Mouse (Mus musculus) lung, adult 18-20 months (tissue): ENCODE measurements around the gene Mrps35.

Experiments used
- DNase-seq, 2 experiments: peaks; one replicate each; pipeline ENCODE4 v3.0.0; 2022; ENCODE audit warnings: mixed read lengths in 2 of 2

Gene Mrps35

DNA sequence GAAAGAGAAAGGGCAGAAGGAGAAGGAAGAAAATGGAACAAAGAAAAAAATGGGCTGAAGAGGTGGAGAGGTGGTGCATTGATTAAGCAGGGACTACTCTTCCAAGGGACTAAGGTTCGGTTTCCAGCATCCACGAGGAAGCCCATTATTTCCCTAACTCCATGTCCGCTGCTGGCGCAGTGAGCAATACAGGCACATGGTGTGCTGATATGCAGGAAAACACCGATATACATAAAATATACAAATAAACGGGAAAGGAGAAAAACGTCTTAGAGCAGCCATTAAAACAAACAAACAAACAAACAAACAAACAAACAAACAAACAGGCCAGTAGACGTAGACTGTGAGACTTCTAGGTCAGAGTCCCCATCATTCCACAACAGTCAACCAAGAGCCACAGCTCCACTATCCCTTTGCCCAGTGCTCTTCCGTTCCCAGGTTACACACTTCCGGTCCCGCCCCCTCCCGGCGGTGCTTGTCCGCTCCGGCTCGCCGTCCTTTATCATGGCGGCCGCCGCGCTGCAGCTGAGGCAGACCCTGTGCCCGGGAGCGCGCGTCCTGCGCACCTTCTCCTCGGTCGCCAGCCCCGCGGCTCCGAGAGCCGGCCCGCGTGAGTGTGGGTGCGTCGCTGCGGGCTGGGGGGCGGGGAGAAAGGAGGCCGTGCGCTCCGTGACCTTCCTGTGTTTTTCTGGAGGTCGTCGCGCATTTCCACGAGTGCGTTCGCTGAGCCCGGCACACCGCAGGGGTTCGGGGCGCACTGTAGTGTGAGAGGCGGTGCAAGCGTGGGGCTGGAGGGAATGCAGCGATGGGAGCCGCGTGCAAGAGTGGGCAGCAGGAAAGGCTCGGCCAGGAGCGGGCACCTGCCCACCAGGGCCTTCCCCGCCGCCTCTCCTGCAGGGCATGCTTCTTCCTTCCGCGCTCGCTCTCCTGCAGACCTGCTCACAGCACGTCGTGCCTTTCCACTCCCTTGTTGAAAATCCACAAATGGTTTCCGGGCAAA, at the start of gene Mrps35:
Gene Mrps35 (plus strand): TSS at position 474 of the 1,000 bp plus-strand sequence.
- peak; percentile 87 to 91 for DNase-seq

- peak; percentile 44 to 60 for DNase-seq
Observed at GRCm38 (mm10) chr6:146994236-146994635, 48.3 kb upstream of the Mrps35 start.

- no peak for DNase-seq
Observed at GRCm38 (mm10) chr6:146995391-146995790, 47.2 kb upstream of the Mrps35 start.

GRCm38 (mm10) chr6:146995878-146996277, 46.7 kb upstream of the Mrps35 start:
- DNase-seq = no peak

- no peak for DNase-seq
Observed at GRCm38 (mm10) chr6:146997006-146997405, 45.6 kb upstream of the Mrps35 start.

DNA sequence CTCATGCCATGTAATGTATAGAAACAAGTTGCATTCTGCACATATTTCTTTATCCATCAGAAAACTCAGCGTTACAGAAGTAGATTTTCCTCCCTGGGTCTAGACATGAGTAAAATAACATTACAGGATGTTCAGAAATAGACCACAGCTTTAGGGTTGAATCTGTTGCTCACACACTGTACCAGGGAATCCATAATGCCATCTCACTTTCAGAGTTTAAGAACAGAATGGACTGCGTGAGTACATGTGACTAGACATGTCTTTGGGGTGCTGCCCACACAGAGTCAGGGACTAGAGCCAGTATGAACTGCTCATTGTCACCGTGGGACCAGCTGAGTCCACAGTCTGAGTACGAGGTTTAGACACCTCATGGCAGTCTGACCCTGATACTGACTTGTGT, 43.9 kb upstream of the Mrps35 start:
- no peak for DNase-seq

DNA sequence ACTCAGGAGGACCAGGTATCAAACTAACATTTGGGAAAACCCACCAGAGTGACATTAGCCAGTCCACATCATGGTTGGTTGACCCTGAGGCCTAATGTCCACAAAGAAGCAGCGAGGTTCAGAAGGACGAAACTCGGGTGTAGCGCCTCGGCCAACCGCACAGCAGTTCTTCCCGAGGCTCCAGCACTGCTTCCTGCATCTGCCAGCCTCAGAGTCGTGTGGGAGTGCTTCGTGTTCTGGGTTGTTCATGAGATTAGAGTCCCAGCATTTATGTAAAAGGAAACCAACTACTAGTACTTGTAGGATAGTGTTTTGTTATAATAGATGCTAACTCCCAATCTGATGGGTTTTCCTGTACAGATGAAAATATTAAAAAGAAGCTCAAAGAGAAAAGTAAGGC, 43.3 kb upstream of the Mrps35 start:
- DNase-seq = no peak

DNA sequence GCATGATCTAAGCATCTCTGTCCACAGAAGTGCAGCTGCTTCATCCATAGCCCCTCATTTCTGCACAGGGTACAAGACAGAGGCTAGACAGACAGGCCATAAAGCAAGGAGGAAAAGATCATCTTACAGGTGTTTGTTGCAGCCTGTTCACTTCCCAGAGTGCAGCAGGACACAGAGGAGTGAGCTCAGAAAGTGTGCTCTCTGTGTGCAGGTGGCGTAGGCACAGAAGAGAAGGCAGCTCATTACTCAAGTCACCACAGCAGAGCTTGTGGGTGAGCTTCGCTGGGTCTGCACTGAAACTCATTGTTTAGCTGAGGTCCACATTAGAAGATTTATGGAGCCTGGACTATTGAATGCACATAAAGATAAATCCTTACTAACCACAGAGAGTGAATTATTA, 42.8 kb upstream of the Mrps35 start:
- DNase-seq = no peak

GRCm38 (mm10) chr6:147008148-147008547, 34.4 kb upstream of the Mrps35 start:
- peak; percentile 26 to 32 for DNase-seq

DNA sequence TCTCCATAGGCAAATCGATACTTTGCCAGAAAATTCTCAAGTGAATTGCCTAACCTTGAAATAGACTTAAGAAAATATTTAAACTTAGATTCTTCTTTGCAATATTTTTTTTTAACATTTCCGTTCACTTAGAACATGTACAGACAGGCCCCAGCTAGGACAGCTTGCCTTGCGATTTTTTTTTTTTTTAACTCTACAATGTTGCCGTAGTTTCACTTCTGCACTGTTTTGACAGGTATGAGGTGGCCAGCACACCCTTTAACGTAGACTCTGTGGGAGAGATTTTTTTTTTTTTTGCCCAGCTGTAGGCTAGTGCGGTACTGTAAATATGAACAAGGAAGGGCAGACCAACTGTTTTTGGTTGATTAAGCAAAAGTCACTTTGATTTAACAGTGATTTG, 32.2 kb upstream of the Mrps35 start:
- no peak for DNase-seq

GRCm38 (mm10) chr6:147010811-147011520, 31.6 kb upstream of the Mrps35 start:
- peak in 1 of 2 experiments; percentile 26 for DNase-seq

DNA sequence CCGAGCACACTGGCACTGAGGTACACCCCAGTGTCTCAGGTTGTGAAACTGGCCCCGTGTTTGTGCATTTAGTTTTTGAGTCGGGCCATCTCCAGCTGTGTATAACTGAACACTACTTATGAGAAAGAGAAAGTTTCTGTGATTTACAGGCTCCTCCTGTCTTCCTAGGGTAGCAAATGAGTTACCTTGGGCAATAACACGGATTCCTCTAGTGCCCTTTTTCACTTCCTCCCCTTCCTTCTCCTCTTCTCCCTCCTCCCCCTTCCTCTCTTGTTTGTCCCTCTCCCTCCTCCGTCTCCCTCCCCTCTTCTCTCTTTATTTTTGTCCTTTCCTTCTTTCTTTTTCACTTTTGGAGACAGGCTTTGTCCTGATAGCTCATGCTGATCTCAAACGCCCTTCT, 31.0 kb upstream of the Mrps35 start:
- no peak for DNase-seq

DNA sequence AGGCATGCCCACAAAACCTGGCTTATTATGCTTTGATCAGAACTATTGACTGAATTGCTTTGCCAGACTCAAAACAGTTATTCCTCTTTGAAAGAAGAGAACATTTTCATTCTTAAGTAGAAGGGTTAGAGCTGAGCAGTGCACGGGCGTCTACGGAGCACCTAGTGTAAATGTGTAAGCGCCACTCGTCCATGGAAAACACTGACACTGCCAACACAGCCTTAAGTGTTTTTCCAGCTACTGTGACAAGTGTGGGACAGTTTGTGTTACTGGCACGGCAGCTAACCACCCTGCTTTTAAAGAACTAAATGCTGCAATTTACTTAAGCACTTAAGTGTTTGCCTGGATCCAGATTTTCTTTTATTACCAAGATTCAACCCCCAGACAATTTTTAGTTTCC, 30.6 kb upstream of the Mrps35 start:
- peak; percentile 56 to 66 for DNase-seq

GRCm38 (mm10) chr6:147013546-147013945, 29.0 kb upstream of the Mrps35 start:
- DNase-seq = no peak

DNA sequence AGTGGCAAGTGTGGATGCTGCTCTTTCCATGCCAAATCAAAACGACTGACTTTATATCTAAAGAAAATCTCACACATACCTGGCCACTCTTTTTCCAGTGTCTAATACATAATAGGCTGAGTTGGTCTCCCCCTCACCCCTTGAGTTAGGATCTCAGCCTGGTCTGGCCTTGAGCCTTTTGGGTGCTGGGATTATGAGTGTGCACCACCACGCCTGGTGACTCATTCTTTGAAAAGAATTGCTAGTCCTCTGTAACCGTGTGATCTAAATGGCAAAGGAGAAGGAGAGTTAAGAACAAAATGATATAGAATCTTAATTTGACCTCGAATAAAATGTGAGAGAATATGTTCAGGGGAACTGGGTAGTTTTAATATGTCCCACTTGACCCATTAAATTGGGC, 24.7 kb upstream of the Mrps35 start:
- no peak for DNase-seq

GRCm38 (mm10) chr6:147018364-147018763, 24.2 kb upstream of the Mrps35 start:
- no peak for DNase-seq

GRCm38 (mm10) chr6:147021181-147021580, 21.4 kb upstream of the Mrps35 start:
- DNase-seq = no peak

DNA sequence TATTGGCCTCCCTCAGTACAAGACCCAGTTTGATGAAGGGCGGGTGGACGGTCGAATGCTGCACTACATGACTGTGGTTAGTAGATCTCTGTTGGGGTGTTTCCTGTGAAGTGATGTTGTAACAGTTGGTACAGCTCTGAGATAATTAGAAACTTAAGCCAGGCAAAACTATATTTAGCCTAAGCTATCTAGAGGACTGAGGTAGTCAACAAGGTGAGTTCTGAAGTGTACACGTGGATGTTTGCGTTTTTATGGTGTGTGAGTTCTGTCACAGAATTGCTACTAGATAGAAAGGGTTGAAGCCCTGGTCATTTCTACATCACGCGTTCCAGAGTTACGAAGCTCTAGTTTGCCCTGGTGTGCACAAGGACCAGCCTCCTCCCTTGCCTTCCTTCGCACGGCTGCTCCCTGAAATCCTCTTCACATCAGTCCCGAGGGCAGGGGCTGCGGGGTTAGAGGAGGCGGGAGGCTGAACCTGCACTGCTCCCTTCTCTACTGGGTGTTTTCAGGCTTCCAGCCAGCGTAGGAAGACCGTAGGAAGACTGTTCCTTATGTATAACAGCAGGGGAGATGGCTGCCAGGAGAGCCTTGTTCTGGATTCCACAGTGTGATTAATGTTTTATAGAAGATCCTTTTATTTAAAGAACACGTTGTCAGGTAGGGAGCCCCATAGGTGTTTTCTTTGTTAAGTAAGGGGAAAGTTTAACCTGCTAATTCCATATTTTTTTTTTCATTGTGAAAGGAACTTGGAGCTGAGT, 20.0 kb upstream of the Mrps35 start:
- no peak for DNase-seq

GRCm38 (mm10) chr6:147023133-147023395, 19.5 kb upstream of the Mrps35 start:
- DNase-seq = no peak

DNA sequence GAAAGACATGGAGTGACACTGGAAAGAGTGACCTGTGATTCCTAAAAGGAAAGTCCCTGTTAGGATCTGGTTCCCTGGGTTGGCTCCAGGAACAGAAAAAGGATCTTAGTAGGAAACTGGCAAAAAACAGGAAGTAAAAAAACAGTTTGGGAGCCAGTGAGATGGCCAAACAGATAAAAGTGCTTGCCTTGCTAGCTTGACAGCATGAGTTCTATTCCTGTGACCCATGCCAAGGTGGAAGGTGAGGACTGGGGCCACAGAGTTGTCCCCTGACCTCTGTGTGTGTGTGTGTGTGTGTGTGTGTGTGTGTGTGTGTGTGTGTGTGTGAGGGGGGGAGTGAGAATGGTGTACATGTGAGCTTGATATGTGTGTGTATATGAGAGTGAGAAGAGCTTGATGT, 19.0 kb upstream of the Mrps35 start:
- no peak for DNase-seq

- DNase-seq = no peak
Observed at GRCm38 (mm10) chr6:147024761-147025160, 17.8 kb upstream of the Mrps35 start.

GRCm38 (mm10) chr6:147028396-147028795, 14.2 kb upstream of the Mrps35 start:
- DNase-seq = no peak

DNA sequence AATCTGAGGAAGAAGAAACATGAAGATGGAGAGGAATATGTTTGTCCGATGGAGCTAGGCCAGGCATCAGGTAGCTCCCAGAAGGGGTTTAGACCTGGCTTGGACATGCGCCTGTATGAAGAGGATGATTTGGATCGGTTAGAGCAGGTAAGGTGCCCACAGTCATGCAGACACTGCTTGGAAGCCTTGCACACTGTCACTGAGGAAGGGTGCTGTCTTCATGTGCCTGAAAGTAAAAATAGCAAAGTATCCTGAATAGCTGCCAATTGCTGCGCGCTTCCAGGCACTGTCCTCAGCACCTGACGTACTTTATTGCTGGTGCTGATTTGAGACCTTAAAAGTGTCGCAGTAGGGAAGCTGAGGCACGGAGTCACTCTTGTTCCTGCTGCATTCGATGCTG, 13.0 kb upstream of the Mrps35 start:
- DNase-seq = no peak
